Mouse (Mus musculus) spleen, postnatal 4 days (tissue): ENCODE results near the gene Zdhhc9.

Experiments used
- DNase-seq, 2 experiments: peaks; one replicate each; pipeline ENCODE4 v3.0.0; 2022; ENCODE audit warnings: low spot score in 2 of 2

Zdhhc9 gene

DNA sequence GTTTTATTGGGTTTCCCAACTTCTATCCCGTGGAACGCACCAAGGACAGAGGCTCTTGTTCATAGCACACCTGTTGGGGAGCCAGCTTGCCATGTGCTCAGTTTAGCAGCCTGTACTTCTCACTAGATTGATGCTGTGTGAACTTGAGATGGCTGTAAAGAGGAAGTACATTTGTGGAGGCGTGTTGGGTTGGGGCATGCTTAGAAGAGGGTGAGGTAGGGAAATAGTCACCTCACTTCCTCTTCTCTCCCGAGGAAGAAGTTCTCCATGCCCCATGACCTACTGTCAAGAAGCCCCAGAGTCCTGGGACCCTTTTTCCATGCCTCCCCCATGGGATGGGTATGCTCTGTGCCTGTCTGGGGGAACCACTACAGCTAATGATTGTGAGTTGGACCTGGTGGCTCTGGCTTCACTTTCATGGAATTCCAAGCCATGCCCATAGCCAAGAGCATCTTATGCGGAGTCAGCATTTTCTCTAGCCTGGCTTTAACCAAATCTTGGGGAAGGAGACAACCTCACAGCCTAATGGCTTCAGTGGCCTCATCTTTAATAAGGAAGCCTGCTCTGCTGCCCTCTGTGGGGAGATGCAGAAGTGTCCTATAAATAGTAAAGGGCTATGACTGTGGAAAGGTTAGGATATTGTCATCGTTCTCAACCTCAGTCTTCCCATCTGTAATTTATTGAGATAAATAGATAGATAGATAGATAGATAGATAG lies 81.0 kb downstream of the Zdhhc9 start:
- DNase-seq, result peak in 1 of 2 experiments; percentile 60

GRCm38 (mm10) chrX:48126903-48127476 lies 81.7 kb downstream of the Zdhhc9 start:
- peak in 1 of 2 experiments; percentile 41 for DNase-seq

DNA sequence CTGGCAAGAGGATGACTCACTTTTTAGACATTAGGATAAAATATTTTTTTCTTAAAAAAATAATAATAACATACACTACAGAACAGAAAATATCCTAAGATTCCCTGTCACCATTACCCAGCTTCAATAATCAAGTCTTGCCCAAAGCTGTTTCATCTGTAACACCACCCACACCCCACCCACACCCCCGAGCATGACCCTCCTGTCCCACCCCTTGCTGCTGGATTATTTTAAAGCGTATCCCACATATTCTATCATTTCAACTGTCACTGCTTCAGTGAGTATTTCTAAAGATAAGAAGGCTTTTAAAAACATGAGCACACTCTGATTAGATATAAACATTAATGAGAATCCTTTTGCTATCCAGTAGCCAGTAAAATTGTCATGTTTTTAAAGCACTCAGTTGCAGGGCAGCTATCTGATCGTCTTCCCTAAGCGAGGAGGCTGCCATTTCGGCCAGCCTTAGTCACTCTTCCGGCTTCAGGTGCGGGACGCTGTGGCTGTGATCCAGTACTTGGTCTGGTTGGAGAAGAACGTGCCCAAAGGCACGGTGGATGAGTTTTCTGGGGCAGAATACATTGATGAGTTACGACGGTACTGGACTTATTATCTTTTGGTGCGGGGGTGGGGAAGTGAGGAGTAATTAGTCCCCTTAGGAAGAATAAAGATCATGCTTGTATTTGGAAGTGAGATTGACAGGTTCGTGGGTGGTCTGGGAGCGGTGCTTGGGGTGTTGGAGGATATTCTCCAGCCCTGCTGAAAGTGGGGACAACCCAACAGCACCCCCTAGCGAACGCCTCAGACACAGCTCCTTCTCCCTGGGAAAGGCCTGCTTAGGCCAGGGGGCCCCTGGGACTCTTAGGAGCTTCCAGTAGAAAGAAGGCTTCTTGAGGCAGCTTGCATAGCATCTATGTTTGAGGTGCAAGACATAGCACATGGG lies 84.3 kb downstream of the Zdhhc9 start:
- peak; percentile 57 to 86 for DNase-seq
